Mouse (Mus musculus): ENCODE data around the gene Fuca2.

GRCm38 (mm10) chr10:13453200-13453990, 45.9 kb upstream of the Fuca2 start:
- TF ChIP-seq CTCF (conservative IDR thresholded peaks at IDR 0.05; ENCODE audit: insufficient read depth, insufficient read length, low read depth, low read length) (no peak), POLR2A (IDR thresholded peaks at IDR 0.05; ENCODE audit: low read depth, low read length) (no peak)

Data from kidney, adult 2 months (tissue).